Mouse (Mus musculus): ENCODE data around the gene Nrxn1. TPM values are rescaled to one million over a fixed set of nuclear protein-coding genes. Genes with fewer than 3 reads are reported as not detected.

The Nrxn1 gene
- polyA plus RNA-seq (2014; fragmentation: Nextera tagmentation; extraction: Ambion mirVana) = 4.2 and 6.1 TPM in 2 replicates

- Histone ChIP-seq H3K4me2 (replicated peaks; ENCODE audit: low read depth, low read length) (no peak within 1 kb of the TSS), H3K36me3 (ENCODE audit: control insufficient read depth, insufficient read depth, low read length) (no peaks in the 10 kb centered on the region), H3K9ac (replicated peaks; ENCODE audit: low read depth, low read length) (no peak within 1 kb of the TSS), H3K4me1 (ENCODE audit: control insufficient read depth, insufficient read depth, low read length) (no peaks in the 10 kb centered on the region), H3K27ac (ENCODE audit: low read length) (no peak within 1 kb of the TSS), H3K27me3 (ENCODE audit: control insufficient read depth, insufficient read depth, low read length) (no peaks in the 10 kb centered on the region), H3K4me3 (ENCODE audit: low read depth, low read length) (no peak within 1 kb of the TSS), H3K9me3 (ENCODE audit: control insufficient read depth, low read depth, low read length) (0 out of 2 replicates have a peak, but pooled peaks cover 4% of the 10 kb centered on the region)
- 0% methylated on average over 1 of the region's 1 CpGs for WGBS
- no peak for ATAC-seq (ENCODE audit: insufficient number of reproducible peaks, insufficient read depth, low FRiP score, low read depth)
Measured at GRCm38 (mm10) chr17:91093042-91093080, at the start of gene Nrxn1. Gene Nrxn1, minus strand, starts transcription at chr17:91093071.

- H3K4me3 ChIP-seq (ENCODE audit: low read depth, low read length) = no peak overlapping the region
- ATAC-seq (ENCODE audit: insufficient number of reproducible peaks, insufficient read depth, low FRiP score, low read depth) = no peak
- H3K9ac ChIP-seq (replicated peaks; ENCODE audit: low read depth, low read length) = no peak overlapping the region
- H3K4me2 ChIP-seq (replicated peaks; ENCODE audit: low read depth, low read length) = no peak overlapping the region
- H3K4me1 ChIP-seq (ENCODE audit: control insufficient read depth, insufficient read depth, low read length) = no peaks in the 10 kb centered on the region
- H3K27ac ChIP-seq (ENCODE audit: low read length) = no peak overlapping the region
- H3K9me3 ChIP-seq (ENCODE audit: control insufficient read depth, low read depth, low read length) = no peaks in the 10 kb centered on the region
- no peaks in the 10 kb centered on the region for H3K36me3 ChIP-seq (ENCODE audit: control insufficient read depth, insufficient read depth, low read length)
- no peaks in the 10 kb centered on the region for H3K27me3 ChIP-seq (ENCODE audit: control insufficient read depth, insufficient read depth, low read length)
- WGBS = 67% methylated on average over 3 of the region's 3 CpGs
Measured at GRCm38 (mm10) chr17:91136859-91137258, 44.0 kb upstream of the Nrxn1 start.

- Histone ChIP-seq H3K4me1 (ENCODE audit: control insufficient read depth, insufficient read depth, low read length) (no peaks in the 10 kb centered on the region), H3K27me3 (ENCODE audit: control insufficient read depth, insufficient read depth, low read length) (no peaks in the 10 kb centered on the region), H3K27ac (ENCODE audit: low read length) (no peak overlapping the region), H3K9me3 (ENCODE audit: control insufficient read depth, low read depth, low read length) (no peaks in the 10 kb centered on the region), H3K36me3 (ENCODE audit: control insufficient read depth, insufficient read depth, low read length) (no peaks in the 10 kb centered on the region), H3K9ac (replicated peaks; ENCODE audit: low read depth, low read length) (no peak overlapping the region), H3K4me2 (replicated peaks; ENCODE audit: low read depth, low read length) (no peak overlapping the region), H3K4me3 (ENCODE audit: low read depth, low read length) (no peak overlapping the region)
- no peak for ATAC-seq (ENCODE audit: insufficient number of reproducible peaks, insufficient read depth, low FRiP score, low read depth)
- 72% methylated on average over 3 of the region's 3 CpGs for WGBS
Measured at GRCm38 (mm10) chr17:91112880-91113628, 20.2 kb upstream of the Nrxn1 start.

GRCm38 (mm10) chr17:91112085-91112484 lies 19.2 kb upstream of the Nrxn1 start:
- Histone ChIP-seq H3K4me1 (ENCODE audit: control insufficient read depth, insufficient read depth, low read length) (no peaks in the 10 kb centered on the region), H3K27me3 (ENCODE audit: control insufficient read depth, insufficient read depth, low read length) (no peaks in the 10 kb centered on the region), H3K4me3 (ENCODE audit: low read depth, low read length) (no peak overlapping the region), H3K4me2 (replicated peaks; ENCODE audit: low read depth, low read length) (no peak overlapping the region), H3K9ac (replicated peaks; ENCODE audit: low read depth, low read length) (no peak overlapping the region), H3K27ac (ENCODE audit: low read length) (no peak overlapping the region), H3K36me3 (ENCODE audit: control insufficient read depth, insufficient read depth, low read length) (no peaks in the 10 kb centered on the region), H3K9me3 (ENCODE audit: control insufficient read depth, low read depth, low read length) (no peaks in the 10 kb centered on the region)
- ATAC-seq (ENCODE audit: insufficient number of reproducible peaks, insufficient read depth, low FRiP score, low read depth) = no peak
- WGBS = 89% methylated on average over 1 of the region's 1 CpGs

- 34% methylated on average over 12 of the region's 12 CpGs for WGBS
- no peaks in the 10 kb centered on the region for H3K4me1 ChIP-seq (ENCODE audit: control insufficient read depth, insufficient read depth, low read length)
- no peak for ATAC-seq (ENCODE audit: insufficient number of reproducible peaks, insufficient read depth, low FRiP score, low read depth)
- no peaks in the 10 kb centered on the region for H3K9me3 ChIP-seq (ENCODE audit: control insufficient read depth, low read depth, low read length)
- H3K9ac ChIP-seq (replicated peaks; ENCODE audit: low read depth, low read length) = no peak overlapping the region
- H3K4me2 ChIP-seq (replicated peaks; ENCODE audit: low read depth, low read length) = no peak overlapping the region
- no peak overlapping the region for H3K27ac ChIP-seq (ENCODE audit: low read length)
- no peak overlapping the region for H3K4me3 ChIP-seq (ENCODE audit: low read depth, low read length)
- H3K27me3 ChIP-seq (ENCODE audit: control insufficient read depth, insufficient read depth, low read length) = no peaks in the 10 kb centered on the region
- no peaks in the 10 kb centered on the region for H3K36me3 ChIP-seq (ENCODE audit: control insufficient read depth, insufficient read depth, low read length)
Measured at GRCm38 (mm10) chr17:91093081-91093875, 407 bp upstream of the Nrxn1 start.

GRCm38 (mm10) chr17:91092421-91093041 lies 340 bp downstream of the Nrxn1 start:
- Histone ChIP-seq H3K36me3 (ENCODE audit: control insufficient read depth, insufficient read depth, low read length) (no peaks in the 10 kb centered on the region), H3K27ac (ENCODE audit: low read length) (no peak overlapping the region), H3K9me3 (ENCODE audit: control insufficient read depth, low read depth, low read length) (0 out of 2 replicates have a peak, but pooled peaks cover 5% of the 10 kb centered on the region), H3K9ac (replicated peaks; ENCODE audit: low read depth, low read length) (no peak overlapping the region), H3K4me3 (ENCODE audit: low read depth, low read length) (no peak overlapping the region), H3K4me1 (ENCODE audit: control insufficient read depth, insufficient read depth, low read length) (no peaks in the 10 kb centered on the region), H3K27me3 (ENCODE audit: control insufficient read depth, insufficient read depth, low read length) (no peaks in the 10 kb centered on the region), H3K4me2 (replicated peaks; ENCODE audit: low read depth, low read length) (no peak overlapping the region)
- WGBS = 3% methylated on average over 21 of the region's 21 CpGs
- ATAC-seq (ENCODE audit: insufficient number of reproducible peaks, insufficient read depth, low FRiP score, low read depth) = peak; percentile 91; the same call in 1 of the 2 replicates

- WGBS = 78% methylated on average over 1 of the region's 1 CpGs
- Histone ChIP-seq H3K9ac (replicated peaks; ENCODE audit: low read depth, low read length) (no peak overlapping the region), H3K9me3 (ENCODE audit: control insufficient read depth, low read depth, low read length) (0 out of 2 replicates have a peak, but pooled peaks cover 5% of the 10 kb centered on the region), H3K4me1 (ENCODE audit: control insufficient read depth, insufficient read depth, low read length) (no peaks in the 10 kb centered on the region), H3K27me3 (ENCODE audit: control insufficient read depth, insufficient read depth, low read length) (no peaks in the 10 kb centered on the region), H3K27ac (ENCODE audit: low read length) (no peak overlapping the region), H3K4me2 (replicated peaks; ENCODE audit: low read depth, low read length) (no peak overlapping the region), H3K36me3 (ENCODE audit: control insufficient read depth, insufficient read depth, low read length) (no peaks in the 10 kb centered on the region), H3K4me3 (ENCODE audit: low read depth, low read length) (no peak overlapping the region)
- ATAC-seq (ENCODE audit: insufficient number of reproducible peaks, insufficient read depth, low FRiP score, low read depth) = no peak
Measured at GRCm38 (mm10) chr17:91090631-91091030, 2.2 kb downstream of the Nrxn1 start.

- Histone ChIP-seq H3K4me2 (replicated peaks; ENCODE audit: low read depth, low read length) (no peak overlapping the region), H3K27me3 (ENCODE audit: control insufficient read depth, insufficient read depth, low read length) (no peaks in the 10 kb centered on the region), H3K4me3 (ENCODE audit: low read depth, low read length) (no peak overlapping the region), H3K9ac (replicated peaks; ENCODE audit: low read depth, low read length) (no peak overlapping the region), H3K27ac (ENCODE audit: low read length) (no peak overlapping the region), H3K4me1 (ENCODE audit: control insufficient read depth, insufficient read depth, low read length) (no peaks in the 10 kb centered on the region), H3K9me3 (ENCODE audit: control insufficient read depth, low read depth, low read length) (0 out of 2 replicates have a peak, but pooled peaks cover 5% of the 10 kb centered on the region), H3K36me3 (ENCODE audit: control insufficient read depth, insufficient read depth, low read length) (no peaks in the 10 kb centered on the region)
- ATAC-seq (ENCODE audit: insufficient number of reproducible peaks, insufficient read depth, low FRiP score, low read depth) = no peak
- WGBS = 78% methylated on average over 11 of the region's 11 CpGs
Measured at GRCm38 (mm10) chr17:91088991-91089390, 3.9 kb downstream of the Nrxn1 start.

All from stomach, embryonic 14.5 days (tissue).